Comparison of ENCODE assay signal across 7 mouse cellular contexts in the genomic region with DNA sequence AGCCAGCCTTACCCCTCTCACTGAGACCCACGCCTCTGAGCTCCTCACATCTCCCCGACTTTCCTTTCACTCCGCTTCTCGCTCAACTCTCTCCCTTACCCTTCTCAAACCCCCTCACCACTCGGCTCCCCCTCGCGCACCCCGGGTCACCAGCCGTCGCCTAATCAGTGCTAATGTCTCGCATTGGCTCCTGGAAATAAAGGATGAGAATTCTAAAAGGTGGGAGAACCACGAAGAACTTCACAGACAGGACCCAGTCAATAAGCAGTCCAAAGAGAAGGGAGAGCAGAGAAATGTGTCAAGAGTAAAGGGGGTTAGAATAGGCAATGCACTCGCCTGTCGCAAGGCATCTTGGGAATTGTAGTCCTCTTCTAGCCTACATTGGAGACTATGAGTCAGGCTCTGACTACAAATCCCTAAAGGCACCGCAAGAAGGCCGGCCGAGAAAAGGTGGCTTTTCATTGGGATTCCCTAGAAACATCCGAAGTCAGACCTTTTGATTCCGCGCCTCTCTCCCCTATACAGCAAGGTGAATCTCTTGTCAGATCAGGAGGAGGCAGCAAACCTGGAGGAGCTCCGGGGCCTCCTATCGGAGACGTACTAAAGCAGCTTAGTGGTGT. TPM values are rescaled to one million over a fixed set of nuclear protein-coding genes. Genes with fewer than 3 reads are reported as not detected.
DNase-seq lines count a peak whose midpoint lies in the region; ATAC-seq lines count a peak whose summit lies in the region.

A gene (minus strand): TSS at position 324 of the 620 bp plus-strand sequence.

- peak within 1 kb of the TSS; percentile 94 for H3K9ac ChIP-seq in intestine, embryonic 15.5 days

- DNase-seq in adrenal gland, adult 8-10 months: peak; percentile 89
- DNase-seq in embryo, embryonic 11.5 days (ENCODE audit: low read depth, low spot score): peak; percentile 88
- peak; percentile 63 to 82 for DNase-seq in gastrocnemius, postnatal 36 days
- DNase-seq in left cerebral cortex, postnatal 25 days (ENCODE audit: low spot score in 2 of 2): peak; percentile 92 to 98
- DNase-seq in midbrain, embryonic 10.5 days (ENCODE audit: low spot score): peak; percentile 82
- peak; percentile 77 for DNase-seq in right cerebral cortex, postnatal 4 days

- under 1% methylated on average over 23 of the region's 23 CpGs for WGBS in intestine, embryonic 15.5 days
- 4% methylated on average over 23 of the region's 23 CpGs for WGBS in midbrain, embryonic 10.5 days

- intact Hi-C loops in gastrocnemius, postnatal 36 days (cut with DNase I): no loop called here
- intact Hi-C loops in left cerebral cortex, postnatal 25 days (cut with DNase I): no loop called here

- peaks cover 5% of the 10 kb centered on the region for H3K4me1 ChIP-seq in intestine, embryonic 15.5 days (replicated peaks)
- peaks cover 13% of the 10 kb centered on the region for H3K4me1 ChIP-seq in midbrain, embryonic 10.5 days

- peak within 1 kb of the TSS; percentile 83 for H3K4me2 ChIP-seq in intestine, embryonic 15.5 days (replicated peaks)

- peak; percentile 99 for ATAC-seq in intestine, embryonic 15.5 days

- H3K4me3 ChIP-seq in intestine, embryonic 15.5 days (replicated peaks): peak within 1 kb of the TSS; percentile 71
- H3K4me3 ChIP-seq in midbrain, embryonic 10.5 days: peak within 1 kb of the TSS; percentile 83

- H3K9me3 ChIP-seq in intestine, embryonic 15.5 days: no peaks in the 10 kb centered on the region
- no peaks in the 10 kb centered on the region for H3K9me3 ChIP-seq in midbrain, embryonic 10.5 days (replicated peaks)

- no peak within 1 kb of the TSS for H3K27ac ChIP-seq in intestine, embryonic 15.5 days
- peak within 1 kb of the TSS; percentile 84 for H3K27ac ChIP-seq in midbrain, embryonic 10.5 days (replicated peaks)

- H3K27me3 ChIP-seq in intestine, embryonic 15.5 days (replicated peaks): no peaks in the 10 kb centered on the region
- H3K27me3 ChIP-seq in midbrain, embryonic 10.5 days (ENCODE audit: low read depth, poor library complexity, severe bottlenecking): no peaks in the 10 kb centered on the region

- peaks cover 4% of the 10 kb centered on the region; the same call in 1 of the 2 replicates for H3K36me3 ChIP-seq in intestine, embryonic 15.5 days
- peaks cover 25% of the 10 kb centered on the region for H3K36me3 ChIP-seq in midbrain, embryonic 10.5 days

RNA-seq across cellular contexts. Expression of the gene that starts here (rescaled TPM):
- total RNA-seq in adrenal gland, adult 8-10 months (2022): 10 to 100 TPM; 23.5 to 30.6 (median 24.6) TPM
- total RNA-seq in gastrocnemius, postnatal 36 days (2021): 10 to 100 TPM; 15.3 to 19.0 TPM
- 43.8 TPM in 2 replicates for polyA plus RNA-seq in intestine, embryonic 15.5 days (2015; fragmentation: Nextera tagmentation; extraction: Ambion mirVana)
- 10 to 100 TPM; 27.7 to 28.9 TPM for total RNA-seq in left cerebral cortex, postnatal 25 days (2021)
- polyA plus RNA-seq in midbrain, embryonic 10.5 days (2016; fragmentation: Nextera tagmentation; extraction: Ambion mirVana): 50.1 and 52.3 TPM in 2 replicates
